Mouse (Mus musculus) stomach, postnatal 0 days (tissue): ENCODE measurements at regions not wholly inside any gene's neighbourhood (a gene's known extent, or its start where the extent isn't known, plus 50 kb on each side); places are given as distances from the start of the nearest gene placed in this dataset.

Experiments
- ATAC-seq: fragments of 200-750 bp; cut with Nextera tagmentation; 2 replicates; pipeline ENCODE4 v1.8.0; 2017; ENCODE audit not compliant: low FRiP score, low TSS enrichment
- DNase-seq: peaks from one replicate; pipeline ENCODE4 v3.0.0-alpha.2; 2016; ENCODE audit warnings: low spot score
- H3K27ac ChIP-seq: fragments of 300-500 bp; sonication (generic); replicated peaks from 2 replicates; pipeline ENCODE4 v1.5.1; 2014; ENCODE audit warnings: mild to moderate bottlenecking, control low read depth
- H3K27me3 ChIP-seq: fragments of 300-500 bp; sonication (generic); 2 replicates; pipeline ENCODE4 v1.6.1; 2014; ENCODE audit warnings: low read length; ENCODE audit not compliant: control insufficient read depth, insufficient read depth
- H3K36me3 ChIP-seq: fragments of 300-500 bp; sonication (generic); 2 replicates; pipeline ENCODE4 v1.6.1; 2014; ENCODE audit warnings: low read length, mixed read lengths; ENCODE audit not compliant: control insufficient read depth, insufficient read depth
- H3K4me1 ChIP-seq: fragments of 300-500 bp; sonication (generic); replicated peaks from 2 replicates; pipeline ENCODE4 v1.6.1; 2014; ENCODE audit warnings: antibody characterized with exemption; ENCODE audit not compliant: control insufficient read depth, insufficient read depth
- H3K4me2 ChIP-seq: fragments of 300-500 bp; sonication (generic); replicated peaks from 2 replicates; pipeline ENCODE4 v1.6.1; 2014; ENCODE audit warnings: low read depth, mild to moderate bottlenecking, control low read depth, moderate library complexity
- H3K4me3 ChIP-seq: fragments of 300-500 bp; sonication (generic); 2 replicates; pipeline ENCODE4 v1.5.1; 2014; ENCODE audit warnings: low read depth, low read length, control low read depth
- H3K9ac ChIP-seq: fragments of 300-500 bp; sonication (generic); 2 replicates; pipeline ENCODE4 v1.6.1; 2014; ENCODE audit warnings: mild to moderate bottlenecking, low read length, control low read depth, mixed read lengths
- H3K9me3 ChIP-seq: fragments of 300-500 bp; sonication (generic); 2 replicates; pipeline ENCODE4 v1.6.1; 2016; ENCODE audit warnings: low read length; ENCODE audit not compliant: control insufficient read depth
- CTCF ChIP-seq: IDR thresholded peaks from 2 replicates; pipeline ENCODE4 v1.5.1; 2016; ENCODE audit warnings: antibody characterized with exemption, low read depth, mild to moderate bottlenecking, moderate library complexity
- EP300 ChIP-seq: optimal IDR thresholded peaks from 2 replicates; pipeline ENCODE3; 2016; ENCODE audit warnings: antibody characterized with exemption
- WGBS: fragments of 180-500 bp; shearing (Covaris S2); extraction: QIAGEN DNeasy Blood & Tissue Kit; methylation state at CpG from one replicate; pipeline ENCODE4 v1.1.7; 2014; 5-methylcytosine and 5-hydroxymethylcytosine counted together

DNA sequence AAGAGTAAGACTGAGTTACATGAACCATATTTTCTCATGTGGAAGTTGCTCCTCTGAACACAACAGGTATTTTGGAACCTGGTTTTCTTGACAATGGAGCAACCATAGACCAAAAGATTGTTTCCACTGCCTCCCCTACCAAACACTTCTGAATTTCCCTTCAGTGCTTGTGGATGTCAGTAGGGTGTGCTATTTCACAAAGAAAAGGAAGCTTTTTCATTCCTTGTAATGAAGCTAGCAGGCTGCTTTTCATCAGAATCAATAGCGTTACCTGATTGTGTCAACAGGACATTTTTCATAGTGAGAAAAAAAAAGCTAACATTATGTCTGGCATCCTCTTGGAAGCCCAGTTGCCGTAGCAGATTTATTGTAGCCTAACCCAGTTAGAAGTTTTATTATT lies 124.8 kb upstream of the Kcnab1 start:
- H3K27ac ChIP-seq = no peak overlapping the region
- TF ChIP-seq EP300 = no peak
- peak; percentile 69 for TF ChIP-seq CTCF
- WGBS = 27% methylated on average over 2 of the region's 2 CpGs

DNA sequence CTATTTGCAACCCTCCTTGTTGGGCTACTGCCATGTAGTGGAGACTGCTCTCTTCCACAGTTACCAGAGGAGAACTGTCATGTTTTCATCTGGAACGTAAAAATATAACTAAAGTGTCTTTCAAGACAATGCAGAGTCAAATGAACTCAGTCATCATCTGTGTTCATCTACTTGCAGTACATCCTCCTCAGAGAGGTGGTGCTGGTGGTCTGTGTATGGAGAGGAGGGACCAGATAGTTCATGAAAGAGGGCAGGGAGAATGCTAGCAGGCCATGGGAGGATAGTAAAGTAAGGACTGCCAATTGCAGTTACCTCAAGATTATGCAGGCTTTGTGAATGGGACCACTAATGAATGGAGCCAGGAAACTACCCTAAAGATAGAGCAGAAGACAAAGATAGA lies 121.5 kb upstream of the Kcnab1 start:
- WGBS = 82% methylated on average over 1 of the region's 1 CpGs
- Histone ChIP-seq H3K4me2 (no peak overlapping the region), H3K36me3 (no peaks in the 10 kb centered on the region), H3K4me3 (no peak overlapping the region), H3K9ac (no peak overlapping the region), H3K9me3 (no peaks in the 10 kb centered on the region), H3K4me1 (no peaks in the 10 kb centered on the region), H3K27ac (no peak overlapping the region), H3K27me3 (no peaks in the 10 kb centered on the region)
- TF ChIP-seq EP300 = no peak
- TF ChIP-seq CTCF = peak; percentile 71
- ATAC-seq (no peak), DNase-seq (no peak)

More for the DNA sequence above, 124.8 kb upstream of the Kcnab1 start:
- H3K4me1 ChIP-seq = no peaks in the 10 kb centered on the region
- H3K4me2 ChIP-seq = no peak overlapping the region
- DNase-seq (no peak), ATAC-seq (no peak)
- no peak overlapping the region for H3K4me3 ChIP-seq
- H3K9ac ChIP-seq = no peak overlapping the region
- H3K27me3 ChIP-seq = no peaks in the 10 kb centered on the region
- H3K36me3 ChIP-seq = no peaks in the 10 kb centered on the region
- H3K9me3 ChIP-seq = no peaks in the 10 kb centered on the region

DNA sequence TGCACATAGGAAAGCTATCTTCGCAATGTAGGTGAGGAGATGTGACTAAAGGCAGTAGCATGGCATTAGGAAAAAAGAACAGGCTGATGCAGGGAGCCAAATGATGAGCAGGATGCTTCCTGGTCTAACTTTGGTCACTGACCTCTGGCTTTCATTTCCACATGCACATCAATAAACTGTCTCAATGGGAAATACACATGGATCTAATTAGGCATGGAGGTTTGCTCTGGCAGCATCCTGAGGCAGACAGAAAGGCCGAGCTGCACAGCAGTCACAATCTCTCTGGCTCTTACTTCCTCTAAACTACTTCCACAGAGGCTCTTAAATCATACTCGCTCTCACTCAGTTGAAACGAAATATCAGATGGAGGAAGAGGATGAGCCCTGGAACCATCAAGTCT lies 112.7 kb upstream of the Kcnab1 start:
- WGBS = 76% methylated on average over 4 of the region's 4 CpGs
- no peak for TF ChIP-seq EP300
- TF ChIP-seq CTCF = no peak
- no peak for ATAC-seq

DNA sequence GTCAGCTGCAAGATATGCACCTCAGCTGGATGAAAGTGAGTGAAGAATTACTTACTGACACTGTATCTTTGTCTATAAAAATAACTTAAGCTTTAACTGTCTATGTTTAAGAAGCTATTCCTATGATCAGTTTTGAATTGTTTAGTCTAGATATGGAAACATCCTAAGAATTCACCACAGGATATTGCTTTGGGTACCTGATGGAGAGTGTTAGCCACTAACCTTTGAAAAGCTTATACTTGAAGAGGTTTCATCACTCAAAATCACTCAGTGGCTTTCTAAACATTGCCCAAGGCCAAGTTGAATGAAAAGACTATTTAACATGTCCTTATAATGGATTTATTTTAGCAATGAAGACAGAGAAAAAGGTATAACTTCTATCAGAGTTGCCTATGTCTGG lies 111.6 kb upstream of the Kcnab1 start:
- Histone ChIP-seq H3K4me1 (no peaks in the 10 kb centered on the region), H3K4me2 (no peak overlapping the region), H3K9me3 (no peaks in the 10 kb centered on the region), H3K9ac (no peak overlapping the region), H3K27ac (no peak overlapping the region), H3K4me3 (no peak overlapping the region), H3K36me3 (no peaks in the 10 kb centered on the region), H3K27me3 (no peaks in the 10 kb centered on the region)
- TF ChIP-seq CTCF (no peak), EP300 (no peak)
- DNase-seq (no peak), ATAC-seq (no peak)

More for the DNA sequence above, 112.7 kb upstream of the Kcnab1 start:
- no peak for DNase-seq
- H3K4me3 ChIP-seq = no peak overlapping the region
- no peak overlapping the region for H3K27ac ChIP-seq
- H3K36me3 ChIP-seq = no peaks in the 10 kb centered on the region
- H3K9me3 ChIP-seq = no peaks in the 10 kb centered on the region
- H3K9ac ChIP-seq = no peak overlapping the region
- H3K27me3 ChIP-seq = no peaks in the 10 kb centered on the region
- no peaks in the 10 kb centered on the region for H3K4me1 ChIP-seq
- no peak overlapping the region for H3K4me2 ChIP-seq

DNA sequence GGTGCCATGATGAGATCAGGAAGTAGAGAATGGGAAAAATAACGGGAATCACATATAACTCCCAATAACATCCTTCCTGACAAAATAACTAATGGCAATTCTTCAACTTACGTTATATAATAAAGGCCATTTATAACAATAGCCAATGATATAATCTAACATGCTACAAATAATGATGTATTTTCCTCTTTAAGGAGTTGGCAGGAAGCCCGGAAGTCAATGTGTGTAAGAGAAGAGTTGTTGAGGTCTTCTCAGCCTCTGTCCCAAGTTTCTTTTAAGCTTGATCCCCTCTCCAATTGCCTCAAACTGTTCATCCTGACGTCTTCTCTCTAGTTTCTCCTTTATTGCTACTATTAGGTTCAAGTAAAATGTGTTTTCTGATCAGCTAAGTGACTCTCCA lies 108.1 kb upstream of the Kcnab1 start:
- no peaks in the 10 kb centered on the region for H3K36me3 ChIP-seq
- DNase-seq = no peak
- H3K9ac ChIP-seq = no peak overlapping the region
- H3K27ac ChIP-seq = no peak overlapping the region
- WGBS = 43% methylated on average over 4 of the region's 4 CpGs
- no peak for TF ChIP-seq CTCF
- TF ChIP-seq EP300 = no peak
- H3K9me3 ChIP-seq = no peaks in the 10 kb centered on the region
- no peak overlapping the region for H3K4me2 ChIP-seq
- no peak for ATAC-seq
- H3K4me3 ChIP-seq = no peak overlapping the region
- H3K27me3 ChIP-seq = no peaks in the 10 kb centered on the region
- no peaks in the 10 kb centered on the region for H3K4me1 ChIP-seq

DNA sequence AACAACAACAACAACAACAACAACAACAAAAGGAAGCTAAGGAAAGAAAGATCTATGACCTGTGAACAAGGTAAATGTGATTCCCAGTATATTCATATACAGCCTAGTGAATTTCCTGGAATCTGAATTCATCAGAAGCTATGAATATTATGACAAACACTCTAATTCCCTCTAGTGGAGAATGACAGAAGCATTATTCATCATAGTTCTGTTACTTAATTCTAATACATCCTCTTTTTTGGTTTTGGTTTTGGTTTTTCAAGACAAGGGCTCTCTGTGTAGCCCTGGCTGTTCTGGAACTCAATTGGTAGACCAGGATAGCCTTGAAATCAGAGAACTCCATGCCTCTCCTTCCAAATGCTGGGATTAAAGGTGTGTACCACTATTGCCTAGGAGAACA lies 106.6 kb upstream of the Kcnab1 start:
- H3K9me3 ChIP-seq = no peaks in the 10 kb centered on the region
- no peak overlapping the region for H3K27ac ChIP-seq
- H3K4me3 ChIP-seq = no peak overlapping the region
- no peak for ATAC-seq
- H3K4me1 ChIP-seq = no peaks in the 10 kb centered on the region
- no peak overlapping the region for H3K4me2 ChIP-seq
- no peak overlapping the region for H3K9ac ChIP-seq
- H3K27me3 ChIP-seq = no peaks in the 10 kb centered on the region
- no peak for DNase-seq
- no peak for TF ChIP-seq EP300
- no peak for TF ChIP-seq CTCF
- H3K36me3 ChIP-seq = no peaks in the 10 kb centered on the region

DNA sequence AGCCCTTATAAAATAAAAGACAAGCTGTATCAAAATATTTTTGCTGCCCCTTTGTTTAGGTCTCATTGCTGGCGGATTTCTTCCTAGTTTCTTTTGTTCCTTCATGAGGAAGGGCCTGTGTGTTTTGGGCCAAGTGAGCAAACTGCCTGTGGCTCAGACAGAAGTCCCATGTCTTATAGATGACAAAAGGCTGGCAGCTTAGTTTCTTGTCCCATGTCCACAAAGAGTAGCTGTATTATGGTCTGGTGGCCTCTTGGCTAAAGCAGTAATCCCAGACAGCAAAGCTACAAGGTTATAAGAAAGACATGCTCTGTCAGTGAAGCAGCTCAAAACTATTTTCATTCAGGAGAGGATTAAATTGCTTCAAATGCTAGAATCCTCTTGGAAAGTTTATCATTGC lies 103.1 kb upstream of the Kcnab1 start:
- DNase-seq (no peak), ATAC-seq (no peak)
- Histone ChIP-seq H3K9me3 (no peaks in the 10 kb centered on the region), H3K4me1 (no peaks in the 10 kb centered on the region), H3K9ac (no peak overlapping the region), H3K4me2 (no peak overlapping the region), H3K36me3 (no peaks in the 10 kb centered on the region), H3K27me3 (no peaks in the 10 kb centered on the region), H3K4me3 (no peak overlapping the region), H3K27ac (no peak overlapping the region)
- 53% methylated on average over 1 of the region's 1 CpGs for WGBS
- TF ChIP-seq CTCF (no peak), EP300 (no peak)
